Mouse (Mus musculus): Measurements from ENCODE around the gene Trmt11.

DNA sequence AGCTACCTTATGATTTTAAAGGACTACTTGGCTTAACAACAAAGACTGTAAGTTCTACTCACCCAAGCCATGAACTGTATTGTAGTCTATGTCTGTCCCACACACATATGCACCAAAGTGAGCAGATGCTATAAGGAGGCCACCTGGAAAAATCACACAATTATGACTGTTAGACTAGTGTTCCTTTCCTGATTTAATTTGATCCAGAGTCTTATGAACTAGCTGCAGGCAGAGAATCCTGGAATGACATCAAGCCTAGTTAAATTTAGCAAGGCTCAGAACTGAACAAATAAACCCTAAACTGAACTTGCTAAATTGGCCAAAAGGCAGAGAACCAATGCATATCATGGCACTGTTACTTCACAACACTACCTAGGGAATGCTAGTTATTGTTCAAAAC is 34.2 kb downstream of the Trmt11 start:
- TF ChIP-seq POLR2A (IDR thresholded peaks at IDR 0.05; ENCODE audit: borderline replicate concordance, extremely low read depth, insufficient read depth, insufficient read length, poor library complexity, severe bottlenecking) (no peak), CTCF (IDR thresholded peaks at IDR 0.05; ENCODE audit: borderline replicate concordance, extremely low read depth, insufficient read depth, insufficient read length) (no peak)

All from brain, embryonic 14.5 days (tissue).